Mouse (Mus musculus): ENCODE measurements around the gene E130309D02Rik. TPM values are rescaled to one million over a fixed set of nuclear protein-coding genes. Genes with fewer than 3 reads are reported as not detected.

The E130309D02Rik gene
- polyA plus RNA-seq, 1 experiment from 2014 or later = 46.1 TPM

DNA sequence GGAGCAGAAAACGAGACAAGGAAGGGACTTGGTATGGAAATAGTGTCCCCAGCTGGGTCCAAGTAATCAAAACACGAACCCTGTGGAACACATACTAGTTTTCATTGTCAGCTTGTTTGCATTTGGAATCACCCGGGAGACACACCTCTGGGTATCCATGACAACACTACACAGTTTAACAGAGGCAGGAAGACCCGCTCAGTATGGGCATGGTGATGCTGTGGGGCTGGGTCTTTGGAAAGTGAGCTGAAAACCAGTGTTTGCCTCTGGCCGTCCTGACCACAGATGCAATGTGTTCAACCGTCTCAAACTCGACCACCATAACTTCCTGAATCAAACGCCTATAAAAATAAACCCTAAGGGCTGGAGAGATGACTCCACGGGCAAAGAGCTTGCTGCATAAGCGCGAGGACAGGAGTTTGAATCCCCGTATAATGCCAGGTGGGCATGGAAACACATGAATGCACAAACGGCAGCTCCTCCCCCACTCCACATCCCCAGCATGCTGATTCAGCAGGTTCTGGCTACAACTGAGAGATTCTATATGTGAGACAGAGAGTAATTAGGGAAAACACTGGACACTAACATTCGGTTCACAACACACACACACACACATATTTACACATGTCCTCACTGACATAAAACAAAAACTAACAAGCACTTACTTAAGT, 19.4 kb upstream of the E130309D02Rik start:
- no peaks in the 10 kb centered on the region for H3K36me3 ChIP-seq
- H3K27me3 ChIP-seq (ENCODE audit: insufficient read depth, poor library complexity, severe bottlenecking) = peaks cover 19% of the 10 kb centered on the region; the same call in 1 of the 2 replicates
- H3K4me3 ChIP-seq = no peak overlapping the region; the same call in 1 of the 2 replicates
- no peaks in the 10 kb centered on the region for H3K9me3 ChIP-seq
- no peak for DNase-seq (ENCODE audit: low spot score)
- peaks cover 7% of the 10 kb centered on the region for H3K4me1 ChIP-seq
- 72% methylated on average over 14 of the region's 14 CpGs for WGBS
- H3K27ac ChIP-seq = no peak overlapping the region

GRCm38 (mm10) chr5:143333872-143334271, 18.7 kb upstream of the E130309D02Rik start:
- DNase-seq (ENCODE audit: low spot score) = no peak
- Histone ChIP-seq H3K36me3 (no peaks in the 10 kb centered on the region), H3K4me1 (peaks cover 7% of the 10 kb centered on the region), H3K4me3 (no peak overlapping the region; the same call in 1 of the 2 replicates), H3K9me3 (no peaks in the 10 kb centered on the region), H3K27me3 (ENCODE audit: insufficient read depth, poor library complexity, severe bottlenecking) (peaks cover 19% of the 10 kb centered on the region; the same call in 1 of the 2 replicates), H3K27ac (no peak overlapping the region)
- 11% methylated on average over 5 of the region's 5 CpGs for WGBS

GRCm38 (mm10) chr5:143328690-143329495, 13.7 kb upstream of the E130309D02Rik start, which contains the start of gene Zdhhc4:
Gene Zdhhc4, minus strand, starts transcription at chr5:143329256.
- peaks cover 28% of the 10 kb centered on the region for H3K36me3 ChIP-seq
- H3K9me3 ChIP-seq = no peaks in the 10 kb centered on the region
- H3K4me1 ChIP-seq = peaks cover 22% of the 10 kb centered on the region
- H3K27me3 ChIP-seq (ENCODE audit: insufficient read depth, poor library complexity, severe bottlenecking) = no peaks in the 10 kb centered on the region
- H3K27ac ChIP-seq = peak within 1 kb of the TSS; percentile 91
- under 1% methylated on average over 57 of the region's 57 CpGs for WGBS
- peak within 1 kb of the TSS; percentile 99 for H3K4me3 ChIP-seq
- DNase-seq (ENCODE audit: low spot score) = peak; percentile 92

DNA sequence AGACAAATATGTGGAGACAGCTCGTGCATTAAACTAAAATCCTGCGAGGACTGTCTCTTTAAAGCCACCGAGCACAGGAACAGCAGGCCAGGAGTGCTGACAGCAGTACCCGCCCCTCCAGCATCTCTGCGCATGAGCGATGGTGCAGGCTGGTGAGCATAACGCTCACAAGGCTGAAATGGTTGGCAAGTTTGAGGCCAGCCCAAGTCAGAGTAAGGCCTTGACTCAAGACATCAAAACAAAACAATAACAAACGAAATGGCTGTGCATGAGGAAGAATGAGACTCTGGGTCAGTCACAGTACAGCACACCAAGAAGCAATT, 2.1 kb upstream of the E130309D02Rik start:
- no peaks in the 10 kb centered on the region for H3K9me3 ChIP-seq
- no peaks in the 10 kb centered on the region for H3K27me3 ChIP-seq (ENCODE audit: insufficient read depth, poor library complexity, severe bottlenecking)
- 89% methylated on average over 8 of the region's 8 CpGs for whole genome bisulfite sequencing
- no peak overlapping the region for H3K4me3 ChIP-seq
- peaks cover 75% of the 10 kb centered on the region for H3K36me3 ChIP-seq
- DNase-seq (ENCODE audit: low spot score) = no peak
- peaks cover 17% of the 10 kb centered on the region for H3K4me1 ChIP-seq
- no peak overlapping the region for H3K27ac ChIP-seq

- WGBS = 92% methylated on average over 5 of the region's 5 CpGs
- H3K36me3 ChIP-seq = peaks cover 75% of the 10 kb centered on the region
- no peak for DNase-seq (ENCODE audit: low spot score)
- no peaks in the 10 kb centered on the region for H3K9me3 ChIP-seq
- peaks cover 17% of the 10 kb centered on the region for H3K4me1 ChIP-seq
- no peak overlapping the region for H3K4me3 ChIP-seq
- no peak overlapping the region for H3K27ac ChIP-seq
- H3K27me3 ChIP-seq (ENCODE audit: insufficient read depth, poor library complexity, severe bottlenecking) = no peaks in the 10 kb centered on the region
These were observed 1.6 kb upstream of the E130309D02Rik start for GRCm38 (mm10) chr5:143316605-143317287.

GRCm38 (mm10) chr5:143315514-143315888, 341 bp upstream of the E130309D02Rik start:
- H3K4me1 ChIP-seq = peaks cover 17% of the 10 kb centered on the region
- H3K36me3 ChIP-seq = peaks cover 76% of the 10 kb centered on the region
- H3K27me3 ChIP-seq (ENCODE audit: insufficient read depth, poor library complexity, severe bottlenecking) = no peaks in the 10 kb centered on the region
- H3K9me3 ChIP-seq = no peaks in the 10 kb centered on the region
- 17% methylated on average over 8 of the region's 8 CpGs for WGBS
- H3K27ac ChIP-seq = peak overlapping the region; percentile 99
- peak overlapping the region; percentile 91 for H3K4me3 ChIP-seq
- no peak for DNase-seq (ENCODE audit: low spot score)

DNA sequence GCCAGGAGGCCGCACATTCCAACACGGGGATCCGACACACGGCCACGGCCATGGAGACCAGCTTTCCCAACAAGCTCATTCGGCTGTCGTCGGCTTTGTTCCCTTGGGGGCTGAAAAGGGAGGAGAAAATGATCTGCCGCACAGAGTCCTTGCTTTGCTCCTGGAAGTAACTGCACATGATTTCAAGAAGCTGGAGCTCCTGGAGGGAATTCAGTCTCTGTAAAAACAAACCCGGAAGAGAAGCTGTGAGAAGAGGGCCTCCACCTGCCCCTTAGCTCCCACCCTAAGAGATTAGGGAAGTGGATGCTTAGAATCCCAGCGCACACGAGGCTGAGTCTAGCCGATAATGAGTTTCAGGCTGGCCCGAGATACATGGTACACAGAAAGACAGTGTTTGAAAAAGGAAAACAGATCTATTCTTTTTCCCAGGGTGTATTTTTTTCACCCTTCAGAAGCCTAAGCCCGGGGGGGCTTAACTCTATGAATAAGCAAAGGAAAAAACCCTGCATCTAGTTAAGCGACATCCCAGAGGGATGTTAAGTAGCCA, 904 bp downstream of the E130309D02Rik start:
- H3K9me3 ChIP-seq = no peaks in the 10 kb centered on the region
- 6% methylated on average over 16 of the region's 16 CpGs for WGBS
- no peak for DNase-seq (ENCODE audit: low spot score)
- peak overlapping the region; percentile 91 for H3K4me3 ChIP-seq
- H3K36me3 ChIP-seq = peaks cover 76% of the 10 kb centered on the region
- H3K27me3 ChIP-seq (ENCODE audit: insufficient read depth, poor library complexity, severe bottlenecking) = no peaks in the 10 kb centered on the region
- H3K4me1 ChIP-seq = peaks cover 17% of the 10 kb centered on the region
- H3K27ac ChIP-seq = peak overlapping the region; percentile 99

DNA sequence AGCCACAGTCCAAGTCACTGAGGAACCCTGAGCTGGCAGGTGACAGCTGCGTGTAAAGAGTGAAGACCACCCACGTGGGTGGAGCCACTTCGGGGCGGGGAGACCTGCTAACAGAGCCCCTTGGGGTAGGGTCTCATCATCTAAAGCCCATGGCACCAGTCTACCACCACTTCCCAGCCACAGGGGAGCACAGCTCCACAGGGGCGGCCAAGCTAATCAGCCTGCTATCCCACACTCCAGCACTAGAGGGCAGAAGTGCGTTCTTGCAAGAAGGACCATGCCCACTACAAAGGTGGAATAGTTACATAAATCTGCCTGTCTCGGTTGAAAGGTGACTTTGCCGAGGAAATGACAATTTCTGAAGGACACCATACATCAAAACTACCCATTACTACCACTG, 3.3 kb downstream of the E130309D02Rik start:
- DNase-seq (ENCODE audit: low spot score) = no peak
- no peaks in the 10 kb centered on the region for H3K9me3 ChIP-seq
- no peak overlapping the region for H3K27ac ChIP-seq
- no peak overlapping the region for H3K4me3 ChIP-seq
- H3K36me3 ChIP-seq = peaks cover 78% of the 10 kb centered on the region
- no peaks in the 10 kb centered on the region for H3K27me3 ChIP-seq (ENCODE audit: insufficient read depth, poor library complexity, severe bottlenecking)
- WGBS = 70% methylated on average over 8 of the region's 8 CpGs
- H3K4me1 ChIP-seq = peaks cover 17% of the 10 kb centered on the region

DNA sequence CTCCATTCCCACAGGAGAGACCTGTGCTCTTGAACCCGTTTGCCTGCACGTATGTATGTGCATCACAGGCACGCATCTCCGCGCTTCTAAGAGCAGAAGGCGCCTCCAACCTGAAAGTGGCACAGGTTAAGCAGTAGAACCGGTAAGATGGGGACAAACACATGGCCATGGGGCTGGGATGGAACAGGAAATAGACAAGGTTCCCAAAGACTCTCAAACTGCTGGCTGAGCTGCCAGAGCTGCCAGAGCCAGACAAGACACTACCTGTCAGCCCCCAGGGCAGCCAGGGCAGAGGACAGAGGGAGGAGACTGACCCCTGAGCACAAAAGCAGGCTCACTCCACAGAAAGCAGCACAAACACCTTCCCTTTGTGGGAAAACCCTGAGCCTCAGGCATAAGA, 5.2 kb downstream of the E130309D02Rik start:
- no peak overlapping the region for H3K4me3 ChIP-seq
- no peak overlapping the region for H3K27ac ChIP-seq
- H3K4me1 ChIP-seq = peaks cover 14% of the 10 kb centered on the region
- no peak for DNase-seq (ENCODE audit: low spot score)
- 92% methylated on average over 7 of the region's 7 CpGs for WGBS
- no peaks in the 10 kb centered on the region for H3K27me3 ChIP-seq (ENCODE audit: insufficient read depth, poor library complexity, severe bottlenecking)
- peaks cover 88% of the 10 kb centered on the region for H3K36me3 ChIP-seq
- no peaks in the 10 kb centered on the region for H3K9me3 ChIP-seq

- DNase-seq (ENCODE audit: low spot score) = no peak
- Histone ChIP-seq H3K36me3 (peaks cover 97% of the 10 kb centered on the region), H3K4me1 (peaks cover 10% of the 10 kb centered on the region), H3K27ac (no peak overlapping the region), H3K4me3 (no peak overlapping the region), H3K27me3 (ENCODE audit: insufficient read depth, poor library complexity, severe bottlenecking) (no peaks in the 10 kb centered on the region), H3K9me3 (no peaks in the 10 kb centered on the region)
- 91% methylated on average over 5 of the region's 5 CpGs for WGBS
These were observed 6.3 kb downstream of the E130309D02Rik start for GRCm38 (mm10) chr5:143308825-143309224.

DNA sequence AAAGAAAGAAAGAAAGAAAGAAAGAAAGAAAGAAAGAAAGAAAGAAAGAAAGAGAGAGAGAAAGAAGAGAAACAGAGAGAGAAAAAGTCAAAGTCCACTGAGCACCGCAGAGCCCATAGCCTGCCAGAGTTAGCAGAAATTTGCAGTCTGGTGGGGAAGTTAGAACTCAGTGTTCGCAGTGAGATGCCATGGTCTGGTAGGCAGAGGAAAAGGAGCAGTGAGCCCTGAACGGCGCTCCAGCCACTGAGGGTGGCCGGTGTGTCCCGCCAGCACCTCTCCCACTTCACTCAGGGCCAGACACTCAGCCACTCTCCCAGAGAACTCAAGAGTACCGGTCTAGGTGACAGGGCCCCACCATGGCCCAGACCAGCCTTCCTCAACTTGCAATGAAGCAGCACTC, 10.9 kb downstream of the E130309D02Rik start:
- DNase-seq (ENCODE audit: low spot score) = no peak
- Histone ChIP-seq H3K9me3 (no peaks in the 10 kb centered on the region), H3K4me3 (no peak overlapping the region), H3K4me1 (peaks cover 7% of the 10 kb centered on the region; the same call in 1 of the 2 replicates), H3K27ac (no peak overlapping the region), H3K27me3 (ENCODE audit: insufficient read depth, poor library complexity, severe bottlenecking) (no peaks in the 10 kb centered on the region), H3K36me3 (peaks cover 99% of the 10 kb centered on the region)
- WGBS = 90% methylated on average over 7 of the region's 7 CpGs

- Histone ChIP-seq H3K27ac (no peak overlapping the region), H3K4me1 (peaks cover 15% of the 10 kb centered on the region), H3K36me3 (peaks cover 78% of the 10 kb centered on the region), H3K27me3 (ENCODE audit: insufficient read depth, poor library complexity, severe bottlenecking) (no peaks in the 10 kb centered on the region), H3K4me3 (no peak overlapping the region), H3K9me3 (no peaks in the 10 kb centered on the region)
- no peak for DNase-seq (ENCODE audit: low spot score)
- WGBS = 78% methylated on average over 8 of the region's 8 CpGs
These were observed 13.9 kb downstream of the E130309D02Rik start for GRCm38 (mm10) chr5:143301296-143301695.

- Histone ChIP-seq H3K4me1 (peaks cover 15% of the 10 kb centered on the region), H3K27ac (no peak overlapping the region), H3K9me3 (no peaks in the 10 kb centered on the region), H3K27me3 (ENCODE audit: insufficient read depth, poor library complexity, severe bottlenecking) (peaks cover 7% of the 10 kb centered on the region), H3K4me3 (no peak overlapping the region), H3K36me3 (peaks cover 62% of the 10 kb centered on the region)
- 92% methylated on average over 4 of the region's 4 CpGs for WGBS
- DNase-seq (ENCODE audit: low spot score) = no peak
These were observed 15.5 kb downstream of the E130309D02Rik start for GRCm38 (mm10) chr5:143299686-143300085.

Data from heart, embryonic 10.5 days (tissue).